Mouse (Mus musculus): ENCODE measurements around the gene Tnfrsf19. TPM values are rescaled to one million over a fixed set of nuclear protein-coding genes. Genes with fewer than 3 reads are reported as not detected.

Gene Tnfrsf19
- 11.7 and 12.4 TPM in 2 replicates for polyA plus RNA-seq (2011; ENCODE audit: insufficient read depth, insufficient read length, low read depth, missing spikeins)

- Histone ChIP-seq H3K27ac (ENCODE audit: insufficient read depth, low read length) (no peak within 1 kb of the TSS), H3K4me3 (ENCODE audit: low read depth, low read length) (peak within 1 kb of the TSS; percentile 58), H3K9me3 (replicated peaks; ENCODE audit: control insufficient read depth, insufficient read depth, low read length, poor library complexity, severe bottlenecking) (no peaks in the 10 kb centered on the region), H3K27me3 (ENCODE audit: control insufficient read depth, insufficient read depth, low read length, poor library complexity, severe bottlenecking) (peaks cover 4% of the 10 kb centered on the region), H3K36me3 (ENCODE audit: control insufficient read depth, insufficient read depth, low read length, poor library complexity, severe bottlenecking) (no peaks in the 10 kb centered on the region), H3K9ac (ENCODE audit: low read depth, poor library complexity, severe bottlenecking) (peak within 1 kb of the TSS; percentile 17), H3K4me1 (ENCODE audit: control insufficient read depth, insufficient read depth, low read length) (no peaks in the 10 kb centered on the region)
- no peak for TF ChIP-seq EP300 (IDR thresholded peaks at IDR 0.05; ENCODE audit: insufficient read depth, low read depth, low read length)
- TF ChIP-seq POLR2A (IDR thresholded peaks at IDR 0.05; ENCODE audit: insufficient read depth, low read length), result no peak
- no peak for TF ChIP-seq CTCF (IDR thresholded peaks at IDR 0.05; ENCODE audit: low read depth, low read length)
Measured at GRCm38 (mm10) chr14:61046091-61046681, at the start of gene Tnfrsf19. Gene Tnfrsf19, minus strand, starts transcription at chr14:61046490.

DNA sequence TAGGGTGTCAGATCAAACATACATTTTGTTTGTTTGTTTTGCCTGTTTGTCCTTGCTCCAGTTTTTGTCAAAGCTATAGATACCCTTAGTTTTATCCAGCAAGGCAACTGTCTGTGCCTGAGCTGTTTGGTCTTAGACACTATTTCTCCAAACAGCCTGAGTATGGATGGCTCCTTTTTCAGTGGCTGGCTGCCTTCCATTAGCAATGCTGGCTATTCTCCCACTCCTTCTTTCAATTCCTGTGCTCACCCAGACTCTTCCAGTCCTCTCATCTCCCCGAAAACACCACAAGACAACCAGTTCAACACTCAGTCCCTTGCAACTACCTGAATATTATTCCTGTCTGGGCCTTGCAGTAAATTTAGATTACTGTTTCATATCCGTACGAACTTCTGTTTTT is 45.8 kb upstream of the Tnfrsf19 start:
- Histone ChIP-seq H3K27me3 (ENCODE audit: control insufficient read depth, insufficient read depth, low read length, poor library complexity, severe bottlenecking) (no peaks in the 10 kb centered on the region), H3K9ac (ENCODE audit: low read depth, poor library complexity, severe bottlenecking) (no peak overlapping the region), H3K9me3 (replicated peaks; ENCODE audit: control insufficient read depth, insufficient read depth, low read length, poor library complexity, severe bottlenecking) (no peaks in the 10 kb centered on the region), H3K4me1 (ENCODE audit: control insufficient read depth, insufficient read depth, low read length) (no peaks in the 10 kb centered on the region), H3K27ac (ENCODE audit: insufficient read depth, low read length) (no peak overlapping the region), H3K4me3 (ENCODE audit: low read depth, low read length) (no peak overlapping the region), H3K36me3 (ENCODE audit: control insufficient read depth, insufficient read depth, low read length, poor library complexity, severe bottlenecking) (no peaks in the 10 kb centered on the region)
- TF ChIP-seq EP300 (IDR thresholded peaks at IDR 0.05; ENCODE audit: insufficient read depth, low read depth, low read length), result no peak
- no peak for TF ChIP-seq CTCF (IDR thresholded peaks at IDR 0.05; ENCODE audit: low read depth, low read length)
- no peak for TF ChIP-seq POLR2A (IDR thresholded peaks at IDR 0.05; ENCODE audit: insufficient read depth, low read length)

DNA sequence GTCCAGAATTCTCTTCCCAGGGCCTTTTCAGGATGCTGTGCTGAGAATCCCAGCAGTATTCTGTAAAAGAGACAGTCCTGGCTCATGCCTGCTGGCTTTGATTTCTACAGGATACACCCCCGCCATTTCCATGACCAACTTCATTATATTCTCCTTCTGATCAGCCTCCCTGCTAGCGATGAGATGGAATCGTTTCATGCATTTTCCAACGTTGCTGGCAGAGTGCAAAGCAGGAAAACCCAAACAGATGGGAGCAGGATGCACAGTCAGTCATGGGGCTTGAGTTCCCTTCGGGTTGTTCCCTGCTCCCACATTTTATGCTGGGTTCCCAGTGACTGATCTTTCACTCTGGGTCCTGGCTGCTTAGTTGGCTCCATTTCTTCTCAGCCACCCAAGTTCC is 44.7 kb upstream of the Tnfrsf19 start:
- Histone ChIP-seq H3K27ac (ENCODE audit: insufficient read depth, low read length) (no peak overlapping the region), H3K9ac (ENCODE audit: low read depth, poor library complexity, severe bottlenecking) (no peak overlapping the region), H3K36me3 (ENCODE audit: control insufficient read depth, insufficient read depth, low read length, poor library complexity, severe bottlenecking) (no peaks in the 10 kb centered on the region), H3K4me3 (ENCODE audit: low read depth, low read length) (no peak overlapping the region), H3K27me3 (ENCODE audit: control insufficient read depth, insufficient read depth, low read length, poor library complexity, severe bottlenecking) (no peaks in the 10 kb centered on the region), H3K4me1 (ENCODE audit: control insufficient read depth, insufficient read depth, low read length) (no peaks in the 10 kb centered on the region), H3K9me3 (replicated peaks; ENCODE audit: control insufficient read depth, insufficient read depth, low read length, poor library complexity, severe bottlenecking) (no peaks in the 10 kb centered on the region)
- no peak for TF ChIP-seq EP300 (IDR thresholded peaks at IDR 0.05; ENCODE audit: insufficient read depth, low read depth, low read length)

DNA sequence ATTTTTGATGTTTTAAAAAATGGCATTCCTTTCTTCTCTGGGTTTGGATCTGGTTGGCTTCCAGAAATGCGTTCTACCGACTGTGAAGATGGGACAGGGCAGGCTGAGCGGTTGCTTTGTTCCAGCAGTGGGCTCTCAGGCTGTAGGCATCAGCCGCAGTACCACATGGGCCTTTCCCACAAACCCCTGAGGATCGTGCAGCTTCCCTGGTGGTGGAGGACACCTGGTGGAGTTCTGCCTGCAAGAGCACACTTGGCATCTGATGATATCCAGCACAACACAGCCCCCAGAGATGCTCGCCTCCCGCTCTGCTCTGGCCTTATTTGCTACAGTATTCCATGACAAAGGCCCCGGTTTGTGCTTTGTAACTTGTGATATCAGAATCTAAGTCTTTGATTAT is 41.9 kb upstream of the Tnfrsf19 start:
- Histone ChIP-seq H3K9ac (ENCODE audit: low read depth, poor library complexity, severe bottlenecking) (no peak overlapping the region), H3K4me1 (ENCODE audit: control insufficient read depth, insufficient read depth, low read length) (no peaks in the 10 kb centered on the region), H3K4me3 (ENCODE audit: low read depth, low read length) (no peak overlapping the region), H3K9me3 (replicated peaks; ENCODE audit: control insufficient read depth, insufficient read depth, low read length, poor library complexity, severe bottlenecking) (no peaks in the 10 kb centered on the region), H3K27ac (ENCODE audit: insufficient read depth, low read length) (no peak overlapping the region), H3K27me3 (ENCODE audit: control insufficient read depth, insufficient read depth, low read length, poor library complexity, severe bottlenecking) (no peaks in the 10 kb centered on the region), H3K36me3 (ENCODE audit: control insufficient read depth, insufficient read depth, low read length, poor library complexity, severe bottlenecking) (no peaks in the 10 kb centered on the region)
- TF ChIP-seq EP300 (IDR thresholded peaks at IDR 0.05; ENCODE audit: insufficient read depth, low read depth, low read length) (no peak), POLR2A (IDR thresholded peaks at IDR 0.05; ENCODE audit: insufficient read depth, low read length) (no peak), CTCF (IDR thresholded peaks at IDR 0.05; ENCODE audit: low read depth, low read length) (no peak)

GRCm38 (mm10) chr14:61085325-61085724 is 39.0 kb upstream of the Tnfrsf19 start:
- no peaks in the 10 kb centered on the region for H3K4me1 ChIP-seq (ENCODE audit: control insufficient read depth, insufficient read depth, low read length)
- H3K9ac ChIP-seq (ENCODE audit: low read depth, poor library complexity, severe bottlenecking), result no peak overlapping the region
- no peaks in the 10 kb centered on the region for H3K27me3 ChIP-seq (ENCODE audit: control insufficient read depth, insufficient read depth, low read length, poor library complexity, severe bottlenecking)
- TF ChIP-seq EP300 (IDR thresholded peaks at IDR 0.05; ENCODE audit: insufficient read depth, low read depth, low read length), result no peak
- no peak for TF ChIP-seq POLR2A (IDR thresholded peaks at IDR 0.05; ENCODE audit: insufficient read depth, low read length)
- peak; percentile 45 for TF ChIP-seq CTCF (IDR thresholded peaks at IDR 0.05; ENCODE audit: low read depth, low read length)
- H3K4me3 ChIP-seq (ENCODE audit: low read depth, low read length), result no peak overlapping the region
- H3K36me3 ChIP-seq (ENCODE audit: control insufficient read depth, insufficient read depth, low read length, poor library complexity, severe bottlenecking), result no peaks in the 10 kb centered on the region
- H3K9me3 ChIP-seq (replicated peaks; ENCODE audit: control insufficient read depth, insufficient read depth, low read length, poor library complexity, severe bottlenecking), result no peaks in the 10 kb centered on the region
- H3K27ac ChIP-seq (ENCODE audit: insufficient read depth, low read length), result no peak overlapping the region

- Histone ChIP-seq H3K4me1 (ENCODE audit: control insufficient read depth, insufficient read depth, low read length) (no peaks in the 10 kb centered on the region), H3K36me3 (ENCODE audit: control insufficient read depth, insufficient read depth, low read length, poor library complexity, severe bottlenecking) (no peaks in the 10 kb centered on the region), H3K27ac (ENCODE audit: insufficient read depth, low read length) (no peak overlapping the region), H3K9me3 (replicated peaks; ENCODE audit: control insufficient read depth, insufficient read depth, low read length, poor library complexity, severe bottlenecking) (no peaks in the 10 kb centered on the region), H3K4me3 (ENCODE audit: low read depth, low read length) (no peak overlapping the region), H3K9ac (ENCODE audit: low read depth, poor library complexity, severe bottlenecking) (no peak overlapping the region), H3K27me3 (ENCODE audit: control insufficient read depth, insufficient read depth, low read length, poor library complexity, severe bottlenecking) (no peaks in the 10 kb centered on the region)
- no peak for TF ChIP-seq POLR2A (IDR thresholded peaks at IDR 0.05; ENCODE audit: insufficient read depth, low read length)
- no peak for TF ChIP-seq EP300 (IDR thresholded peaks at IDR 0.05; ENCODE audit: insufficient read depth, low read depth, low read length)
- no peak for TF ChIP-seq CTCF (IDR thresholded peaks at IDR 0.05; ENCODE audit: low read depth, low read length)
Measured at GRCm38 (mm10) chr14:61069555-61069954, 23.3 kb upstream of the Tnfrsf19 start.

Measured in ES-Bruce4 (cell line).